ENCODE assay signal across 20 mouse cellular contexts in the genomic region with DNA sequence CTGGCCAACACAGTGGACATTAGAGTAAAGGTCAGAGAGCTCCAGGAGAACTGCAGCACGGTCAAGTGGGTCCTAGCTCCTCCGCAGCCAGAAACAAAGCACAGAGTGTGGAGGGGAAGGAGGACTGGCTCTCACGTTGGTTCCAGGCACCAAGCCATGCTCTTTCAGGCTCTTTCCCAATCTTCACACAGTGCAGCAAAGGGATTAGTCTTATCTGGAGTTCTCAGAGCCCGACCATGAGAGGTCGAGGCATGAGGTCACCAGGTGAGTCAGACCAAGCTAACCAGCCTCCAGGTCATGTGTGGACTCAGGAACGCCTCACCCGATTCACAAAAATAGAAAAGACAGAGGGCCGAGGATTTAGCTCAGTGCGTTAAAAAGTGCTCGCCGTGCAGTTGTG. TPM values are rescaled to one million over a fixed set of nuclear protein-coding genes. Genes with fewer than 3 reads are reported as not detected.
DNase-seq lines count a peak whose midpoint lies in the region; ATAC-seq and TF ChIP-seq lines count a peak whose summit lies in the region.
"Had no signal": no experiment of that assay in that cellular context is flagged by ENCODE, and none has a peak within 500 bp of the region (broad histone marks: within the 10 kb centered on the region; RNA-seq: fewer than 3 reads in every experiment).

No protein-coding gene starts in this region.

- WGBS in heart, embryonic 11.5 days (ENCODE audit: insufficient replicate concordance), result 71% methylated on average over 11 of the region's 11 CpGs
- 82% methylated on average over 11 of the region's 11 CpGs for WGBS in liver, embryonic 13.5 days (ENCODE audit: insufficient replicate concordance)
- WGBS in lung, adult 2 months, result 75% methylated on average over 11 of the region's 11 CpGs

- H3K4me2 ChIP-seq in heart, embryonic 11.5 days, result no peak overlapping the region
- H3K4me2 ChIP-seq in liver, embryonic 13.5 days, result no peak overlapping the region
- H3K4me2 ChIP-seq: forebrain, embryonic 13.5 days; heart, embryonic 13.5 days; hindbrain, embryonic 14.5 days had no signal

- ATAC-seq in heart, embryonic 11.5 days (replicated peaks; ENCODE audit: insufficient number of reproducible peaks, low FRiP score, low TSS enrichment), result no peak
- 0 out of 2 replicates have a peak, but pooled peaks have one; percentile 10 for ATAC-seq in liver, embryonic 13.5 days (ENCODE audit: low read depth)
- ATAC-seq: activated CD4-positive, CD25-positive, alpha-beta regulatory T cell, adult 4 months; forebrain, embryonic 13.5 days; forebrain, postnatal 0 days; Patski had no signal

- no peak overlapping the region for H3K4me3 ChIP-seq in heart, embryonic 11.5 days (ENCODE audit: low read depth, low read length)
- H3K4me3 ChIP-seq in liver, embryonic 13.5 days (replicated peaks), result no peak overlapping the region
- no peak overlapping the region for H3K4me3 ChIP-seq in lung, adult 2 months (replicated peaks; ENCODE audit: extremely low read depth, low read depth, low read length)
- H3K4me3 ChIP-seq: embryonic facial prominence, embryonic 10.5 days; forebrain, embryonic 13.5 days; heart, embryonic 13.5 days had no signal

- no peaks in the 10 kb centered on the region for H3K4me1 ChIP-seq in heart, embryonic 11.5 days (ENCODE audit: control insufficient read depth, insufficient read depth, low read length)
- H3K4me1 ChIP-seq in liver, embryonic 13.5 days (replicated peaks), result no peaks in the 10 kb centered on the region; the same call in 1 of the 2 replicates
- H3K4me1 ChIP-seq in lung, adult 2 months (ENCODE audit: control insufficient read depth, insufficient read depth, low read length), result no peaks in the 10 kb centered on the region

- H3K27me3 ChIP-seq in heart, embryonic 11.5 days (ENCODE audit: control insufficient read depth, insufficient read depth, low read length), result no peaks in the 10 kb centered on the region
- H3K27me3 ChIP-seq in liver, embryonic 13.5 days, result no peaks in the 10 kb centered on the region
- H3K27me3 ChIP-seq: forebrain, embryonic 13.5 days; heart, embryonic 13.5 days; Patski had no signal

- peak; percentile 14 to 30 for DNase-seq in heart, postnatal 10 days
- DNase-seq in liver, embryonic 13.5 days, result no peak
- DNase-seq in liver, result no peak
- peak; percentile 53 for DNase-seq in lung, postnatal 36 days
- DNase-seq in lung, adult 2 months, result no peak
- DNase-seq in yolk sac, embryonic 10.5 days (ENCODE audit: low spot score), result peak; percentile 82
- no peak for DNase-seq in left cerebral cortex, postnatal 10 days (ENCODE audit: extremely low spot score in 1 of 2, low spot score in 2 of 2)
- DNase-seq: adrenal gland, adult 2 months; adrenal gland, postnatal 25 days; cerebellum, adult 2 months; cerebellum, postnatal 10 days; forebrain, postnatal 0 days; gastrocnemius, postnatal 14 days had no signal

- intact Hi-C loops in heart, postnatal 10 days (cut with DNase I), result no loop called here
- intact Hi-C loops in left cerebral cortex, postnatal 10 days (cut with DNase I), result no loop called here

- no peaks in the 10 kb centered on the region for H3K9me3 ChIP-seq in heart, embryonic 11.5 days (replicated peaks; ENCODE audit: control insufficient read depth, low read length)
- no peaks in the 10 kb centered on the region for H3K9me3 ChIP-seq in liver, embryonic 13.5 days (replicated peaks)
- H3K9me3 ChIP-seq: embryonic facial prominence, embryonic 10.5 days; forebrain, embryonic 13.5 days; heart, embryonic 13.5 days had no signal

- no peak overlapping the region for H3K27ac ChIP-seq in heart, embryonic 11.5 days (ENCODE audit: low read depth, low read length)
- no peak overlapping the region for H3K27ac ChIP-seq in liver, embryonic 13.5 days
- H3K27ac ChIP-seq: embryonic facial prominence, embryonic 10.5 days; forebrain, embryonic 13.5 days; heart, embryonic 13.5 days; hindbrain, embryonic 14.5 days had no signal

- H3K9ac ChIP-seq in heart, embryonic 11.5 days (ENCODE audit: low read depth, low read length), result no peak overlapping the region
- no peak overlapping the region for H3K9ac ChIP-seq in liver, embryonic 13.5 days
- H3K9ac ChIP-seq: forebrain, embryonic 13.5 days; forebrain, postnatal 0 days; heart, embryonic 13.5 days; hindbrain, embryonic 14.5 days had no signal

- TF ChIP-seq POLR2A in lung, adult 2 months (IDR thresholded peaks at IDR 0.05; ENCODE audit: borderline replicate concordance, extremely low read depth, low read depth, low read length), result no peak

- H3K36me3 ChIP-seq in heart, embryonic 11.5 days (ENCODE audit: control insufficient read depth, insufficient read depth, low read length), result peaks cover 11% of the 10 kb centered on the region
- peaks cover 84% of the 10 kb centered on the region for H3K36me3 ChIP-seq in liver, embryonic 13.5 days

- no peak for TF ChIP-seq CTCF in lung, adult 2 months (IDR thresholded peaks at IDR 0.05; ENCODE audit: insufficient read depth, low read length)

RNA-seq across cellular contexts. Expression of a gene that starts 27.0 kb away (rescaled TPM):
- total RNA-seq in heart, postnatal 10 days (2021), result 1 to 10 TPM; 9.6 to 9.8 TPM
- polyA plus RNA-seq in heart, embryonic 11.5 days (2014; fragmentation: Nextera tagmentation; extraction: Ambion mirVana), result 21.8 and 33.1 TPM in 2 replicates
- 39.4 and 41.3 TPM in 2 replicates for polyA plus RNA-seq in liver, embryonic 13.5 days (2015; fragmentation: Nextera tagmentation; extraction: Ambion mirVana)
- 3.7 and 4.0 TPM in 2 replicates for polyA plus RNA-seq in lung, adult 2 months (2012; rRNA removed)
- 100 to 1,000 TPM; 105 to 116 TPM for total RNA-seq in left cerebral cortex, postnatal 10 days (2021)

Comparison
In these comparisons a context has a peak if more than half of its experiments do, and no peak if none do; other contexts are left out.
1. DNase-seq: peak in heart, postnatal 10 days (2 of 2), lung, postnatal 36 days (single experiment) and yolk sac, embryonic 10.5 days (single experiment); none in liver, embryonic 13.5 days (single experiment), liver (single experiment), lung, adult 2 months (single experiment) and left cerebral cortex, postnatal 10 days (0 of 2).